Mouse (Mus musculus) liver, postnatal 0 days (tissue): Measurements from ENCODE around the gene Aars2.

Experiments used
- CTCF ChIP-seq: sonication (generic); IDR thresholded peaks from 2 replicates; pipeline ENCODE4 v1.5.1; 2016; ENCODE audit warnings: antibody characterized with exemption, low read depth
- EP300 ChIP-seq: IDR thresholded peaks from 2 replicates; pipeline ENCODE4 v1.6.1; 2016; ENCODE audit warnings: antibody characterized with exemption, low read depth, mild to moderate bottlenecking

DNA sequence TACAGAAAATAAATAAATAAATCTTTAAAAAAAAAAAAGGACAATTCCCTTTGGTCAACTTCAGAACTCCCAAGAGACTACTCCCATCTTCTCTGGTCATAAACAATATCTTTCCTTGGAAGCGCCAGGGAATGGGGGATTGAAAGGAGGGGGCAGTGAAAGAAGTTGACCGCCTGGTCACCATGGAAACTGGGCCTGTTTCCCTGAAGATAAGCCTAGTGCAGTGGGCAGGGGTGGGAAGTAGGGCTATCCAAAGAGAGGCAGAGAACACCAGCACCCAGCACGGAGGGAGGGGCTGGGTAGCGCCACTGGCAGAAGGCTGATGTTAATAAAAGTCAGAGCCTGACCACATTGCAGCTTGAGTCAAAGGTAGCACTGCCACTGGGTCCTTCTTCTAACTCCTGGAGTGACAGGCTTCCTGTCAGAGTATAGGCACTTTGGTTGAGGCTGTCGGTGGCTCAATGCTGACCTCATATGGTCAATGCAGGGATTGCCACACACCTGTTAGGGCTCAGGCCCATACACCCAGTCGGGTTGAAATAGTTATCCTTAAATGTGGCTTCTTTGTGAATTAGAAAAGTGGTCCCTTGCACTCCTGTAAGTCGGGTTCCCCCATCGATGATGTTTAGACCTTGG lies 45.3 kb downstream of the Aars2 start:
- peak; percentile 92 for TF ChIP-seq CTCF
- TF ChIP-seq EP300 = no peak
